Mouse (Mus musculus) erythroblast, embryonic 14.5 days (primary cell): ENCODE measurements around the gene Cdc42ep3.

Experiments used
- GATA1 ChIP-seq: IDR thresholded peaks from 2 replicates; pipeline ENCODE4 v1.6.1; 2012; ENCODE audit warnings: low read length, inconsistent platforms, mixed read lengths
- TAL1 ChIP-seq: IDR thresholded peaks from 3 replicates; pipeline ENCODE4 v1.6.1; 2012; ENCODE audit warnings: low read length, inconsistent platforms, mixed read lengths

GRCm38 (mm10) chr17:79345001-79345709 lies 9.7 kb downstream of the Cdc42ep3 start:
- TF ChIP-seq GATA1 (no peak), TAL1 (no peak)
